Mouse (Mus musculus) cerebellum, adult 2 months (tissue): Measurements from ENCODE around the gene Ccdc63. TPM values are rescaled to one million over a fixed set of nuclear protein-coding genes. Genes with fewer than 3 reads are reported as not detected.
"Not testable (repeated sequence)": the region's sequence is repeated elsewhere in the genome, so short reads cannot be mapped to it uniquely, and the experiment has no call there.

Experiments
- DNase-seq, 2 experiments: peaks; one replicate each; pipeline ENCODE4 v3.0.0; 2021
- H3K27ac ChIP-seq: fragments of 200-500 bp; 2 replicates; pipeline ENCODE4 v1.5.1; 2012; ENCODE audit warnings: low read length, control low read depth, inconsistent platforms; ENCODE audit not compliant: insufficient read depth
- H3K27me3 ChIP-seq: fragments of 200-500 bp; 2 replicates; pipeline ENCODE4 v1.6.1; 2012; ENCODE audit warnings: inconsistent platforms, mild to moderate bottlenecking, low read length, moderate library complexity; ENCODE audit not compliant: control insufficient read depth, insufficient read depth
- H3K4me1 ChIP-seq: fragments of 200-500 bp; 2 replicates; pipeline ENCODE4 v1.6.1; 2011; ENCODE audit warnings: low read length; ENCODE audit not compliant: control insufficient read depth, insufficient read depth
- H3K4me3 ChIP-seq: fragments of 200-500 bp; replicated peaks from 2 replicates; pipeline ENCODE3; 2011; ENCODE audit warnings: mild to moderate bottlenecking, low read depth, low read length, control low read depth; ENCODE audit not compliant: insufficient read depth
- CTCF ChIP-seq: fragments of 200-500 bp; IDR thresholded peaks from 2 replicates; pipeline ENCODE4 v1.5.1; 2011; ENCODE audit warnings: low read depth, mild to moderate bottlenecking, control low read depth, low read length, moderate library complexity, borderline replicate concordance; ENCODE audit not compliant: insufficient read depth
- POLR2A ChIP-seq: fragments of 200-500 bp; IDR thresholded peaks from 2 replicates; pipeline ENCODE4 v1.6.1; 2011; ENCODE audit warnings: low read length, control low read depth, borderline replicate concordance; ENCODE audit not compliant: insufficient read depth
- WGBS: fragments of 180-500 bp; shearing (Covaris S2); methylation state at CpG from one replicate; pipeline ENCODE4 v1.1.7; 2018; 5-methylcytosine and 5-hydroxymethylcytosine counted together
- polyA plus RNA-seq: library from polyadenylated mRNA; depleted of rRNA; stranded (reverse); fragments of >200 nt; gene quantifications from 2 replicates; pipeline ENCODE4 v1.2.3, GENCODE M21; 2012

The Ccdc63 gene
- polyA plus RNA-seq, 1 experiment = 9.3 TPM

DNA sequence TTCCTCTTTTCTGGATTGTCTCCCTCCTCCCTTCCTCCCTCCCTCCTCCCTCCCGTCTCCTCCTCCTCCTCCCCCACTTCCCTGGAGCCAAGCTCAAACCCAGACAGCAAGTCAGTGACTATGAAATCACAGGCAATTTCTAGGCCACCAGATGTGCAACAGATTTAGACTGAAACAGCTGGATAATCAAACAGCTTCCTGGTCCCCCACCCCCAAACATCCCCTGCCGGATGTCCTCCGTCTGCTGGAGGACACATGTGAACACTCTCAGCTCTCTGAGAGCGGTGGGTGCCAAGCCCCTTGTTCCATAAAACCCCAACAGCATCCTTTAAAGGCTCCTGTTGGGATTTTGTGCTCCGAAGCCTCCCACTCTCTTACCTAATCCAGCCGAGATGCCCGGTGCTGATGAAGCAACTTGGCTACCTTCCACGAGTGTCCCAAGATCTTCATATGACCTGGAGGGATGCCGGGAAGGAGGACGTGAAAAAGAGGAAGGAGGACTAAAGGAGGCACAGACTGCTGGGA is 5.5 kb upstream of the Ccdc63 start:
- Histone ChIP-seq H3K4me1 (peaks cover 14% of the 10 kb centered on the region; the same call in 1 of the 2 replicates), H3K4me3 (no peak overlapping the region), H3K27ac (peak overlapping the region; percentile 50; the same call in 1 of the 2 replicates), H3K27me3 (no peaks in the 10 kb centered on the region)
- no peak for TF ChIP-seq CTCF
- TF ChIP-seq POLR2A = no peak
- 40% methylated on average over 10 of the region's 10 CpGs for WGBS
- peak in 1 of 2 experiments; percentile 25 for DNase-seq

DNA sequence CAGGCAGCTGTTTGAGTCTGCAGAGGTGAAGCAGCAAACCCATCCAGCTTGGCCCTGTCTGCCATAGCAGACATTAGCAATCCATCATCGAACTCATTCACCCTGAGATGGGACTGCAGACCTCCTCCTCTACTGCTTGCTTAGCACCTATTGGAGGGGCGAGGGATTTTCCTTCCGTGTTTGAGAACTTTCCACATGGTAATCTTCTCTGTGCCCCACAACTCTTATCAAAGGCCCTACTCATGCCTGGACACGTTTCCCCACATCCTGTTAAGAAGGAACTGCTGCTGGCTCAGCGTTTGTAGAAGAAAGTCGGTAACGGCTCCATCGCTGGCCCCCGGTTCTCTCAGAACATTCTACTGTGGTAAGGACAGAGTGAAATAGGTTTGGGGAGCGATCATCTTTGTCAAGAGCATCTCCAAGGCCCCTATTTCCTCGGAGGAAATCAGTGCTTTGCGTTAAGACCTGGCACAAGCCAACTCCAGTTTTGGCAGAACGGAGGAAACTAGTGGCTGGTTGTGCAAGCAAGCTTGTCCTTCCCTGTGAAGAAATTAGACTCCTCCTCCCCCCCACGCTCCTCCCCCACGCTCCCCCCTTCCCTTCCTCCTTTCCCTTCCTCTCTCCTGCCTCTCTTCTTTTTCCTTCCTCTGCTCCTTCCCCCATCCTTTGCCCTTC is 4.9 kb upstream of the Ccdc63 start:
- H3K4me3 ChIP-seq = no peak overlapping the region
- H3K27ac ChIP-seq = peak overlapping the region; percentile 71; the same call in 1 of the 2 replicates
- H3K27me3 ChIP-seq = no peaks in the 10 kb centered on the region
- TF ChIP-seq CTCF (no peak), POLR2A (no peak)
- peaks cover 14% of the 10 kb centered on the region; the same call in 1 of the 2 replicates for H3K4me1 ChIP-seq
- 66% methylated on average over 15 of the region's 15 CpGs for WGBS
- DNase-seq = peak in 1 of 2 experiments; percentile 23

DNA sequence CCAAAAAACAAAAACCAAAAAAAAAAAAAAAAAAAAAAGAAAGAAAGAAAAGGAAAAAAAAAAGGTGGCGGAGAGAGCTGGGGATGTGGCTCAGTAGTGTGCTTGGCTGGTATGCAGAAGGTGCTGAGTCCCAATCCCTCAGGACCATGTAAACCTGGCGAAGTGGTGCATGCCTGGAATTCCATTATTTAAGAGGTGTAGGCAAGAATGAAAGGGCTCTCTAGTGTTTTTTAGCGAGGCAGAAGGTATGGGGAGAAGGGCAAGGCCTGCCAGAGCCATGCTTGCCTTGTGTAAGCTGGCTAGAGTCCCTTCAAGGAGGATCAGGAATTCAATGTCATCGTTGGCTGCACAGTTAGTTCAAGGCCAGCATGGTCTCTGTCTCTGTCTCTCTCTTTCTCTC is 4.2 kb upstream of the Ccdc63 start:
- no peaks in the 10 kb centered on the region for H3K27me3 ChIP-seq
- 95% methylated on average over 4 of the region's 4 CpGs for WGBS
- H3K27ac ChIP-seq = peak overlapping the region; percentile 71; the same call in 1 of the 2 replicates
- peaks cover 14% of the 10 kb centered on the region; the same call in 1 of the 2 replicates for H3K4me1 ChIP-seq
- DNase-seq = peak in 1 of 2 experiments; percentile 7
- no peak for TF ChIP-seq CTCF
- no peak for TF ChIP-seq POLR2A
- H3K4me3 ChIP-seq = no peak overlapping the region

DNA sequence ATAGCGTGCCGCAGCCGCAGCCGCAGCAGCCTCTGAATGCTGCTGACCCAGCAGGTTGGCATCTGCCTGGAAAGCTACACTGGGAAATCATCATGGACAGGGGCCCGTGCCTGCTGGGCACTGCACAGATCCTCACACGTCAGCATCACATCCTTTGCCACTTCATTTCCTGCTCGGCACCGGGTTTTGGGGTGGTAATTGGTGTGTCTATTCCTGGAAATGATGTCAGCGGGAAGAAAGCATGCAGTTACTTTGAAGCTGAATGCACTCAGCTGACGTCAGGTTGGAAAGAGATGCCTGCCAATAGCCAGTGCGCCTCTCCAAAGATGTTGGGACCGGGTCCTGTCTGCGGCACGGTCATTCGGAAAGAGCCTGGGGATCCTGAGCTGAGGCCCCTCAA is 2.9 kb upstream of the Ccdc63 start:
- Histone ChIP-seq H3K4me3 (no peak overlapping the region), H3K4me1 (peaks cover 14% of the 10 kb centered on the region; the same call in 1 of the 2 replicates), H3K27me3 (no peaks in the 10 kb centered on the region), H3K27ac (peak overlapping the region; percentile 83)
- WGBS = 18% methylated on average over 15 of the region's 15 CpGs
- TF ChIP-seq POLR2A = no peak; the same call in 1 of the 2 replicates
- TF ChIP-seq CTCF = no peak
- DNase-seq = peak; percentile 75 to 90

DNA sequence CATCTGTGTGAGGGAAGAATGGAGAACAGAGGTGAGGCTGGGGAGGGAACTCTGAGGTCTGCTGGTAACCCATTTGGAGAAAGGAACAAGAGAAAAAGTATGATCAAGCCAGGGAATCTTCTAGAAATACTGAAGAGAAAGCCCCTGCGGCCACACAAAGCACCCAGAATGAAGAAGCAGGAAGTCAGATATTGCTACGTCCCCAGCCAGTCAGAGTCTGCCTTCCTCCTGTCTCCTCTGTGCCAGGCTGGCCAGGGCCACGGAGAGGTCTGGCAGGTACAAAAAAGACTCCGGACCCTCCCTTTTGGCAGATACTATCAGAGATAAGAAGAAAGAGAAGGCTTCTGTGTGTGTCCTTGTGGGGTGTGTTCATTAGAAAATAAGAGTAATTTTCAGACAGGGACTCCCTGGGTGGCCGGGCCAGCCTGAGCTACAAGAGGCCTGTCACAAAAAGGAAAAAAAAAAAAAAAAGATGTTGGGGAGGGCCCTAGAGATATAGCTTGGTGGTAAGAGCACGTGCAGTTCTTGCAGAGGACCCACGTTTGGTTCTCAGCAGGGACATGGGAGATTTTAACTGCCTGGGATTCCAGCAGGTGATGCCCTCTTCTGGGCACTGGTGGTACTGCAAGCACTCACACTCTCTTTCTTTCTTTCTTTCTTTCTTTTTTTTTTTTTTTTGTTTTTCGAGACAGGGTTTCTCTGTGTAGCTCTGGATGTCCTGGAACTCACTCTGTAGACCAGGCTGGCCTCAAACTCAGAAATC is 1.8 kb upstream of the Ccdc63 start:
- H3K27ac ChIP-seq = no peak overlapping the region
- H3K4me1 ChIP-seq = peaks cover 14% of the 10 kb centered on the region; the same call in 1 of the 2 replicates
- H3K27me3 ChIP-seq = no peaks in the 10 kb centered on the region
- TF ChIP-seq CTCF (peak; percentile 71), POLR2A (no peak)
- DNase-seq = peak in 1 of 2 experiments; percentile 66
- no peak overlapping the region for H3K4me3 ChIP-seq
- 60% methylated on average over 8 of the region's 8 CpGs for WGBS

DNA sequence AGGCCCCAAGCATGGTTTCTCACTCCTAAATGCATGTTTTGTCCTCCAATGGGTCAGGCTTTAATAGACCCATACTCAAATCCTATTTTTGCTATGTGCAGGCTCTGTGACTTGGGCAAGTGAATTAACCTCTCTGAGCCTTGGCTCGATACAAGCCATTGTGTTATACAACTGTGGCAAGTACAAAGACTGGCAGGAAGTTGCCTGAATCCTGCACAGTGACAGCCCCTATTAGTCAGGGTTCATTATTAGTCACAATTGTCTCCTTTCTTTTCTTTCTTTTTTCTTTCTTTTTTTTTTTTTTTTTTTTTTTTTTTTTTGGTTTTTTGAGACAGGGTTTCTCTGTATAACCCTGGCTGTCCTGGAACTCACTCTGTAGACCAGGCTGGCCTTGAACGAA is 852 bp downstream of the Ccdc63 start:
- not testable (repeated sequence) for H3K27me3 ChIP-seq, H3K4me3 ChIP-seq, H3K27ac ChIP-seq, DNase-seq
- whole genome bisulfite sequencing = 78% methylated on average over 2 of the region's 2 CpGs
- peaks cover 16% of the 10 kb centered on the region for H3K4me1 ChIP-seq

DNA sequence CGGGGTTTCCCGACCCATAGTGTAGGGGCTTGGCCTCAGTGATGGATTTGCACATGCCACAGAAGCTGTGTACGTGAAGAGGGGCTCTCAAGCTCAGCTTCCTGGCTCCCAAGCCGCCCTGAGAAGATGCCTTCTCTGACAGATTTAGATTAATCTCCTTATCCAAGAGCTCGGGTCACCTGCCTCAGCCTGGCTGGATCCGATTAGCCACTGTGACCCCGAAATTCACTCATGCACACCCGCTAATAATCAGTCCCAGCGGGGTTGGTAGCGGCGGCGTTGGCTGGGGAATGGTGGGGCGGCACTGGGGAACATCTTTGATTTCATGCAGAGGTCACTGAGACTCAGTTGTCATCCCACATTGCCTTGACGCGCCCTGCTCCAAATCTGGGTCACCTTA is 1.8 kb downstream of the Ccdc63 start:
- whole genome bisulfite sequencing = 68% methylated on average over 15 of the region's 15 CpGs
- Histone ChIP-seq H3K4me3 (no peak overlapping the region), H3K27me3 (no peaks in the 10 kb centered on the region), H3K4me1 (peaks cover 19% of the 10 kb centered on the region), H3K27ac (no peak overlapping the region)
- TF ChIP-seq POLR2A (no peak), CTCF (no peak)
- DNase-seq = peak; percentile 34 to 51

DNA sequence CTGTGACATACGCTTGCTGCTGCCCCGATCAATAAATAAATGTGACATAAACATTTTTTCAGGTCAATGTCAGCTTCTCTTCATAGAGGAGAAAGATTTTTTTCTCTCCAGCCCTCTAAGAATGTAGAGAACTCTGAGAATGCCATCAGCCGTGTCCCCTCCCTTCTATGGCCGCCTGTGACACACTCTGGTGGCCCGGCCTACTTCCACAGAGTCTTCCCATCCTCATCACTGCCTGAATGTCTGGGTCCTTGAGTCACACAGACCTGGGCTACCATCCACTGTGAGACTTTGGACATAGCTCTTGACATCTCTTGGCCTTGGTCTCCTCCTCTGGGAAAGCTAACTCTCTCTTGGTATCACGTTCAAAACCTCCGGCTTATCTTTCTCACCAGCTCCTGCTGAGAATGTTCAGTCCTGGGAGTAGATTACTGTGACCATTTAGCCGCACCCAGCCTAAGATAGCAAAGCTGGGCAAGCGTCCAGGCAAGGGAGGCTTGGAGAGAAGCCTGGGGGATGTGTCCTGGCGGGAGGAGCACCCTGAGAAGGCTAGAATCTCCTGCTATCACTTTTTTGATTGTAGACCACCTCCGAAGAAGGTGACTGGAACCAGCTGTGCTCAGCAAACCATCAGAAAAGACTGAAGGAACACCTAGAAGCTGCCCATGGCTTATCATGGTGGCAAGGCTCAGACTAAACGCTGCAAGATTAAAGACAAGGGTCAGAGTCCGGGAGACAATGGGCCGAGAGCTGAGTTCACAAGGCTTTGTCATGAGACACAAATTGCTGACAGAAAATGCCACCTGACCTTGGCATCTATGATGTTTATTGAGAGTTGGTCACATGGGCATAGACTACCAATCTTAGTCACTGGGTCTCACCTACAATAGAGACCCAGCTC is 3.9 kb downstream of the Ccdc63 start:
- WGBS = 78% methylated on average over 14 of the region's 14 CpGs
- Histone ChIP-seq H3K27ac (no peak overlapping the region; the same call in 1 of the 2 replicates), H3K4me3 (no peak overlapping the region), H3K27me3 (no peaks in the 10 kb centered on the region), H3K4me1 (peaks cover 17% of the 10 kb centered on the region)
- TF ChIP-seq POLR2A = no peak
- TF ChIP-seq CTCF = no peak
- no peak for DNase-seq
